Mouse (Mus musculus): Measurements from ENCODE around the gene Ccdc62. TPM values are rescaled to one million over a fixed set of nuclear protein-coding genes. Genes with fewer than 3 reads are reported as not detected.
A peak's percentile ranks its signal among the peaks of the same experiment; 100 is the strongest.

Gene Ccdc62
- polyA plus RNA-seq, 1 experiment from 2014 or later: 5.2 TPM

- Histone ChIP-seq H3K27ac (ENCODE audit: low read depth, low read length) (peak overlapping the region; percentile 30; the same call in 1 of the 2 replicates), H3K4me3 (ENCODE audit: low read depth, low read length) (no peak overlapping the region), H3K4me1 (ENCODE audit: control insufficient read depth, insufficient read depth, low read length) (peaks cover 5% of the 10 kb centered on the region; the same call in 1 of the 2 replicates), H3K9me3 (ENCODE audit: control insufficient read depth, low read length) (no peaks in the 10 kb centered on the region), H3K27me3 (ENCODE audit: control insufficient read depth, insufficient read depth, low read length) (no peaks in the 10 kb centered on the region), H3K36me3 (ENCODE audit: control insufficient read depth, insufficient read depth, low read length) (no peaks in the 10 kb centered on the region), H3K4me2 (ENCODE audit: low read depth, low read length) (no peak overlapping the region), H3K9ac (replicated peaks; ENCODE audit: low read depth, low read length) (no peak overlapping the region)
- WGBS: 30% methylated on average over 5 of the region's 5 CpGs
- ATAC-seq (ENCODE audit: low read depth): no peak
Observed at GRCm38 (mm10) chr5:123992794-123993193, 62.3 kb downstream of the Ccdc62 start.

GRCm38 (mm10) chr5:123993263-123994036 lies 63.0 kb downstream of the Ccdc62 start:
- no peak overlapping the region for H3K4me2 ChIP-seq (ENCODE audit: low read depth, low read length)
- 50% methylated on average over 7 of the region's 7 CpGs for WGBS
- H3K4me1 ChIP-seq (ENCODE audit: control insufficient read depth, insufficient read depth, low read length): peaks cover 5% of the 10 kb centered on the region; the same call in 1 of the 2 replicates
- H3K36me3 ChIP-seq (ENCODE audit: control insufficient read depth, insufficient read depth, low read length): no peaks in the 10 kb centered on the region
- H3K4me3 ChIP-seq (ENCODE audit: low read depth, low read length): no peak overlapping the region
- H3K9ac ChIP-seq (replicated peaks; ENCODE audit: low read depth, low read length): no peak overlapping the region
- no peaks in the 10 kb centered on the region for H3K27me3 ChIP-seq (ENCODE audit: control insufficient read depth, insufficient read depth, low read length)
- H3K27ac ChIP-seq (ENCODE audit: low read depth, low read length): peak overlapping the region; percentile 30
- H3K9me3 ChIP-seq (ENCODE audit: control insufficient read depth, low read length): no peaks in the 10 kb centered on the region
- ATAC-seq (ENCODE audit: low read depth): peak; percentile 82

- ATAC-seq (ENCODE audit: low read depth): no peak
- H3K4me3 ChIP-seq (ENCODE audit: low read depth, low read length): no peak overlapping the region
- H3K36me3 ChIP-seq (ENCODE audit: control insufficient read depth, insufficient read depth, low read length): no peaks in the 10 kb centered on the region
- H3K9ac ChIP-seq (replicated peaks; ENCODE audit: low read depth, low read length): no peak overlapping the region
- H3K4me2 ChIP-seq (ENCODE audit: low read depth, low read length): no peak overlapping the region
- peaks cover 5% of the 10 kb centered on the region; the same call in 1 of the 2 replicates for H3K4me1 ChIP-seq (ENCODE audit: control insufficient read depth, insufficient read depth, low read length)
- H3K9me3 ChIP-seq (ENCODE audit: control insufficient read depth, low read length): no peaks in the 10 kb centered on the region
- no peak overlapping the region for H3K27ac ChIP-seq (ENCODE audit: low read depth, low read length)
- 80% methylated on average over 7 of the region's 7 CpGs for WGBS
- H3K27me3 ChIP-seq (ENCODE audit: control insufficient read depth, insufficient read depth, low read length): no peaks in the 10 kb centered on the region
Observed at GRCm38 (mm10) chr5:123994468-123994867, 64.0 kb downstream of the Ccdc62 start.

- WGBS: 87% methylated on average over 6 of the region's 6 CpGs
- ATAC-seq (ENCODE audit: low read depth): no peak
- Histone ChIP-seq H3K27me3 (ENCODE audit: control insufficient read depth, insufficient read depth, low read length) (no peaks in the 10 kb centered on the region), H3K9me3 (ENCODE audit: control insufficient read depth, low read length) (no peaks in the 10 kb centered on the region), H3K4me3 (ENCODE audit: low read depth, low read length) (no peak overlapping the region), H3K36me3 (ENCODE audit: control insufficient read depth, insufficient read depth, low read length) (no peaks in the 10 kb centered on the region), H3K9ac (replicated peaks; ENCODE audit: low read depth, low read length) (no peak overlapping the region), H3K4me1 (ENCODE audit: control insufficient read depth, insufficient read depth, low read length) (no peaks in the 10 kb centered on the region), H3K4me2 (ENCODE audit: low read depth, low read length) (no peak overlapping the region), H3K27ac (ENCODE audit: low read depth, low read length) (no peak overlapping the region)
Observed at GRCm38 (mm10) chr5:123995388-123995787, 64.9 kb downstream of the Ccdc62 start.

- Histone ChIP-seq H3K4me1 (ENCODE audit: control insufficient read depth, insufficient read depth, low read length) (no peaks in the 10 kb centered on the region), H3K27ac (ENCODE audit: low read depth, low read length) (no peak overlapping the region), H3K9ac (replicated peaks; ENCODE audit: low read depth, low read length) (no peak overlapping the region), H3K27me3 (ENCODE audit: control insufficient read depth, insufficient read depth, low read length) (no peaks in the 10 kb centered on the region), H3K9me3 (ENCODE audit: control insufficient read depth, low read length) (no peaks in the 10 kb centered on the region), H3K4me2 (ENCODE audit: low read depth, low read length) (no peak overlapping the region), H3K36me3 (ENCODE audit: control insufficient read depth, insufficient read depth, low read length) (no peaks in the 10 kb centered on the region), H3K4me3 (ENCODE audit: low read depth, low read length) (no peak overlapping the region)
- no peak for ATAC-seq (ENCODE audit: low read depth)
- 89% methylated on average over 10 of the region's 10 CpGs for WGBS
Observed at GRCm38 (mm10) chr5:123996194-123996593, 65.7 kb downstream of the Ccdc62 start.

- H3K4me2 ChIP-seq (ENCODE audit: low read depth, low read length): no peak overlapping the region
- H3K9ac ChIP-seq (replicated peaks; ENCODE audit: low read depth, low read length): no peak overlapping the region
- no peaks in the 10 kb centered on the region for H3K27me3 ChIP-seq (ENCODE audit: control insufficient read depth, insufficient read depth, low read length)
- WGBS: 89% methylated on average over 11 of the region's 14 CpGs
- no peaks in the 10 kb centered on the region for H3K36me3 ChIP-seq (ENCODE audit: control insufficient read depth, insufficient read depth, low read length)
- H3K4me1 ChIP-seq (ENCODE audit: control insufficient read depth, insufficient read depth, low read length): no peaks in the 10 kb centered on the region
- H3K9me3 ChIP-seq (ENCODE audit: control insufficient read depth, low read length): no peaks in the 10 kb centered on the region
- H3K4me3 ChIP-seq (ENCODE audit: low read depth, low read length): no peak overlapping the region
- H3K27ac ChIP-seq (ENCODE audit: low read depth, low read length): no peak overlapping the region
- no peak for ATAC-seq (ENCODE audit: low read depth)
Observed at GRCm38 (mm10) chr5:123996695-123997094, 66.2 kb downstream of the Ccdc62 start.

- WGBS: 79% methylated on average over 24 of the region's 24 CpGs
- H3K36me3 ChIP-seq (ENCODE audit: control insufficient read depth, insufficient read depth, low read length): no peaks in the 10 kb centered on the region
- no peak for ATAC-seq (ENCODE audit: low read depth)
- H3K4me3 ChIP-seq (ENCODE audit: low read depth, low read length): no peak overlapping the region
- H3K9ac ChIP-seq (replicated peaks; ENCODE audit: low read depth, low read length): no peak overlapping the region
- no peaks in the 10 kb centered on the region for H3K9me3 ChIP-seq (ENCODE audit: control insufficient read depth, low read length)
- no peak overlapping the region for H3K4me2 ChIP-seq (ENCODE audit: low read depth, low read length)
- H3K27ac ChIP-seq (ENCODE audit: low read depth, low read length): 0 out of 2 replicates have a peak overlapping the region, but pooled peaks have one; percentile 22
- no peaks in the 10 kb centered on the region for H3K4me1 ChIP-seq (ENCODE audit: control insufficient read depth, insufficient read depth, low read length)
- H3K27me3 ChIP-seq (ENCODE audit: control insufficient read depth, insufficient read depth, low read length): no peaks in the 10 kb centered on the region
Observed at GRCm38 (mm10) chr5:123997211-123997751, 66.8 kb downstream of the Ccdc62 start.

GRCm38 (mm10) chr5:123997811-123998210 lies 67.3 kb downstream of the Ccdc62 start:
- no peak overlapping the region for H3K4me3 ChIP-seq (ENCODE audit: low read depth, low read length)
- no peaks in the 10 kb centered on the region for H3K27me3 ChIP-seq (ENCODE audit: control insufficient read depth, insufficient read depth, low read length)
- no peak overlapping the region for H3K9ac ChIP-seq (replicated peaks; ENCODE audit: low read depth, low read length)
- H3K4me2 ChIP-seq (ENCODE audit: low read depth, low read length): no peak overlapping the region
- 61% methylated on average over 16 of the region's 16 CpGs for WGBS
- H3K36me3 ChIP-seq (ENCODE audit: control insufficient read depth, insufficient read depth, low read length): no peaks in the 10 kb centered on the region
- ATAC-seq (ENCODE audit: low read depth): no peak
- no peak overlapping the region for H3K27ac ChIP-seq (ENCODE audit: low read depth, low read length)
- no peaks in the 10 kb centered on the region for H3K9me3 ChIP-seq (ENCODE audit: control insufficient read depth, low read length)
- H3K4me1 ChIP-seq (ENCODE audit: control insufficient read depth, insufficient read depth, low read length): peaks cover under 1% of the 10 kb centered on the region; the same call in 1 of the 2 replicates

GRCm38 (mm10) chr5:123998370-123998769 lies 67.9 kb downstream of the Ccdc62 start:
- no peaks in the 10 kb centered on the region for H3K27me3 ChIP-seq (ENCODE audit: control insufficient read depth, insufficient read depth, low read length)
- H3K4me1 ChIP-seq (ENCODE audit: control insufficient read depth, insufficient read depth, low read length): peaks cover 6% of the 10 kb centered on the region; the same call in 1 of the 2 replicates
- WGBS: 92% methylated on average over 10 of the region's 10 CpGs
- H3K27ac ChIP-seq (ENCODE audit: low read depth, low read length): no peak overlapping the region
- H3K36me3 ChIP-seq (ENCODE audit: control insufficient read depth, insufficient read depth, low read length): no peaks in the 10 kb centered on the region
- H3K9me3 ChIP-seq (ENCODE audit: control insufficient read depth, low read length): no peaks in the 10 kb centered on the region
- H3K4me2 ChIP-seq (ENCODE audit: low read depth, low read length): no peak overlapping the region
- no peak overlapping the region for H3K4me3 ChIP-seq (ENCODE audit: low read depth, low read length)
- no peak for ATAC-seq (ENCODE audit: low read depth)
- no peak overlapping the region for H3K9ac ChIP-seq (replicated peaks; ENCODE audit: low read depth, low read length)

Measured in neural tube, embryonic 14.5 days (tissue).